Mouse (Mus musculus) left cerebral cortex, adult 2 months (tissue): ENCODE results near the gene Omp. TPM values are rescaled to one million over a fixed set of nuclear protein-coding genes. Genes with fewer than 3 reads are reported as not detected.
A peak's percentile ranks its signal among the peaks of the same experiment; 100 is the strongest.
"Not testable (repeated sequence)": the region's sequence is repeated elsewhere in the genome, so short reads cannot be mapped to it uniquely, and the experiment has no call there.

Source experiments
- DNase-seq, 2 experiments: peaks; one replicate each; pipeline ENCODE4 v3.0.0; 2021 to 2022; ENCODE audit warnings: low spot score in 2 of 2, mixed read lengths in 1 of 2; ENCODE audit errors: extremely low spot score in 1 of 2
- H3K27ac ChIP-seq: fragments of 200-600 bp; 2 replicates; pipeline ENCODE4 v1.8.1; 2022
- H3K4me3 ChIP-seq: fragments of 200-600 bp; 2 replicates; pipeline ENCODE4 v1.8.1; 2022
- CTCF ChIP-seq: fragments of 200-600 bp; IDR thresholded peaks from 2 replicates; pipeline ENCODE4 v1.8.1; 2022; ENCODE audit warnings: antibody characterized with exemption, mild to moderate bottlenecking, moderate library complexity
- intact Hi-C: fragments of 180-260 bp; cut with DNase I; formaldehyde crosslinking; loops from one replicate; pipeline ENCODE4 v1.15.1; 2025
- long read RNA-seq, 2 experiments: library from polyadenylated mRNA; stranded (forward); transcript quantifications; one replicate each; pipeline ENCODE4 v2.0.0; 2021; ENCODE audit warnings: borderline mapping rate in 2 of 2
- total RNA-seq, 2 experiments: library from RNA; stranded (reverse); gene quantifications; 2 replicates each; pipeline ENCODE4 v1.2.3; 2021

Gene Omp
- under 1 TPM; 0.77 to 0.89 TPM for total RNA-seq
- long read RNA-seq, experiment 1, result 0 reads
- long read RNA-seq, experiment 2, result 0 reads

DNA sequence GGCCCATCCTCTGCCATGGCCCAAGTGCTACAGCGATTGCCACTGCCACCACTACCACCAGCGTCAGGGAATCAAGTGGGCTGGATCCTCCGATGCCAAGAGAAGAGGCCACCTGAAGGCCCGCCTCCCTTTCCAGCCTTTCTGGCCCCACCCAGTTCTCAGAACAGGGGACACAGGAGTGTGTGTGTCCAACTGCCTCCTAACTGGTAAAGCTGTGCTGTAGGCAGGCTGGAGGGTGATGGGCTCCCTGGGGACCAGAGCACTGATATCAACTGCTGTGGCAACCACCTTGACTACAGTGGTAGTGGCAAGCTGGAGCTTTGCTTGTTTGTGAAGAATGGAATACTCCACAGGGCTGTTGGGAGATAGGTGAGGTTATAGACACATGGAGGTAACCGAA lies at the start of gene Omp:
Gene Omp (minus strand): TSS at position 101 of the 400 bp plus-strand sequence.
- Histone ChIP-seq H3K27ac (no peak within 1 kb of the TSS), H3K4me3 (no peak within 1 kb of the TSS)
- TF ChIP-seq CTCF, result no peak
- intact Hi-C loops, result no loop called here
- DNase-seq, result no peak

DNA sequence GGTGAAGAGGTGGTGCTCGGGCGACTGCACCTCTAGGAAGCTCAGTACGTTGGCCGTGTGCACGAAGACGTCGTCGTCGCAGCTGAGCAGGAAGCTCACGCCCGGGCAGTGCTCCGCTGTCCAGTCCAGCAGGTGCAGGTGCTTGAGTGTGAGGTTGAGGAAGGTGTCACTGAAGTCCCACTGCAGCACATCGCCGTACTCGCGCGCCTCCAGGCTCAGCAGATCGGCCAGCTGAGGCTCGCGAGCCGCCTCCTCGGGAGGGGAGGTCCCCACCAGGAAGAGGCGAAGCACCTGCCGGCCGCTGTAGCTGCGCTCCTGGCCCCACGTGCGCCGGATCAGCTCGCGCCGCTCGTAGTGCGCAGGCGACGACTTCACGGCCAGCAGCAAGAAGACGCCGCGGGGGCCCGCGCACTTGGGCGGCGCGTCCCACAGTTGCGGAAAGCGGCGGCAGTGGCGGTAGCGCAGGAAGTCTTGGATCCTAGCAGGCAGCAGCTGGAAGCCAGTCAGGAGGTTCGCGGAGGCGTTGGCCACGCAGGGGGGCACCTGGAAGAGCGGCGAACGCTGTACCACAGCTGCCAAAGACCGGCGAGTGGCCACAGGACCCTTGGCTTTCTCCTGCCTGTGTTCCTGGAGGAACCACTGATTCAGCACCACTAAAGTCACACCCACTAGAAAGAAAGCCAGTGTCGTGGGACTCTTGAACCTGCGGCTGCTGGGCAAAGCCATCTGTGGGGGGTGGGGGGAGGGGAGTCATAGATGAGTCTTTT lies 48.9 kb upstream of the Omp start:
- no peak for TF ChIP-seq CTCF
- H3K27ac ChIP-seq, result no peak overlapping the region
- H3K4me3 ChIP-seq, result peak overlapping the region; percentile 47
- intact Hi-C loops, result no loop called here
- DNase-seq, result peak; percentile 33 to 44

DNA sequence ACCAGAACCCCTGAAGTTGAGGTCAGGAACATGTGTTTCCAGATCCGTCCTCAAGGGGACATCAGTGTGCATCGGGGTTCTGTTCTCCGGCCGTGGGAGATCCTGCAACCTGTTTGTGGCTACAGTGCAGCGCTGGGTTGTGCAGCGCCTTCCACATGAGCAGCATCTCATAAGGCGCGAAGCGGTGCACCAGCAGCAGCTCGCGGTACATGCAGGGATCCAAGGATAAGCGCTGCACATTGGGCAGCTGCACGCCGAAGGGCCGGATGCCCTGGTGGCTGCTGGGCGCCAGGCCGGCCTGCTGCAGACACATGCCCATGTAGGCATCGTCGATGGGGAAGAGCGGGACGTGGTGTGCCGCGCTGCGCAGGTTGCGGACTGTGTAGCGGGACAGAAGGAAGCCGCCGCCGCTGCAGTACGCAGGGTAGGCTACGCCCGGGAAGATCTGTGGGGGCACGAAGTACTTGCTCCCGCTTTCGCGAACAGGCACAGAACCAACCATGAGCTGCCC lies 48.3 kb upstream of the Omp start:
- peak; percentile 52 for TF ChIP-seq CTCF
- no peak overlapping the region for H3K27ac ChIP-seq
- DNase-seq, result peak in 1 of 2 experiments; percentile 30
- H3K4me3 ChIP-seq, result peak overlapping the region; percentile 47
- intact Hi-C loops, result no loop called here

DNA sequence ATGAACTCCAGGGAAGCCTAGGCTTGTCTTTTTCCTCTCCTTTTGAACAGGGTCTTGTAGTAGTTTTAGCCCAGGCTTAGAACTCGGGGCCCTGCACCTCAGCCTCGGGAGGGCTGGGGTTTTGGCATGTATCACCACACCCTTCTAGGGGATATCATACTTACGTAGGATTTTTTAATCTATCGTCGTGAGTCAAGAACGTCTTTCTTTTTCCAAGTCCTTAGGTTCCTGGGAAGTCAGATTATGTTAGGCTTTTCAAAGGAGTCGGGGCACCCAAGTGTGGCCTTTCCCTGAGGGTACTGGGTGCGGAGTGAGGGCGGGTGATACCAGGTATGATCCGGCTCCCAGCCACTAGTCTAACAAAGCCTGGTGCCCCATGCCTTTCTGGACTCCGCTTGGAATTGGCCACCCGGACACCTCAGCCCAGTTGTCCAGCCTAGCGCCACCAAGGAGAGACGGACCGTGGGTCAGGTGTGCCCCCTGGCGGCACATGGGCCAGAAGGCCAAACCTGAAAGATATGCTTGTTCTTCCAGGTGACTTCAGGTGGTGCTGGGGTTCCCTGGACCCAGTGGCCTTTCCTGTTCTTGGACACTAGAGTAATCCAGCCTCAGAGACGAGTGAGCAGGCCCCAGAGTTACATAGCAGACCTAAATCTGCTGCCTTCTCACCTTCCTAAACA lies 46.4 kb upstream of the Omp start:
- no peak for DNase-seq

DNA sequence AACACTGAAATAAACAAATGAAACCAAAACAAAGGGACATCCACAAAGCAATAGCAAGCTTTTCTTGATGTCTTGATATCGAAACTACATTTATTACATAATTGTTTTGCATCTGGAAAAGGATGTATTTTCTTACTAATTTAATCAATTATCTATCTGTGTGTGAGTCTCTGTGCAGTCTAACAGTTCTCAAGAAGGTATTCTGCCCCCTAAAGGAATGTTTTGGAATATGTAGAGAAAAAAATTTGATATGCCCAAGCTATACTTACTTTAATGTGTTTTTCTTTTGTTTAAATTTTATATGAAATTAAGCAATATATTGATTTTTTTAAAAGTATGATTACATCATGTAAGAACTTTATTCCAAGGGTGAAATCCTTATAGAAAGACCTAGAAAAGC lies 45.3 kb upstream of the Omp start:
- Histone ChIP-seq H3K4me3 (no peak overlapping the region), H3K27ac (no peak overlapping the region)
- intact Hi-C loops, result no loop called here
- TF ChIP-seq CTCF, result peak; percentile 57
- DNase-seq, result no peak

More for the DNA sequence above, 46.4 kb upstream of the Omp start:
- H3K27ac ChIP-seq, result no peak overlapping the region
- TF ChIP-seq CTCF, result peak; percentile 20
- intact Hi-C loops, result loop anchor here (1.0 kb wide), 1 partner anchor 36 kb away; no protein-coding TSS in a partner anchor
- no peak overlapping the region for H3K4me3 ChIP-seq

DNA sequence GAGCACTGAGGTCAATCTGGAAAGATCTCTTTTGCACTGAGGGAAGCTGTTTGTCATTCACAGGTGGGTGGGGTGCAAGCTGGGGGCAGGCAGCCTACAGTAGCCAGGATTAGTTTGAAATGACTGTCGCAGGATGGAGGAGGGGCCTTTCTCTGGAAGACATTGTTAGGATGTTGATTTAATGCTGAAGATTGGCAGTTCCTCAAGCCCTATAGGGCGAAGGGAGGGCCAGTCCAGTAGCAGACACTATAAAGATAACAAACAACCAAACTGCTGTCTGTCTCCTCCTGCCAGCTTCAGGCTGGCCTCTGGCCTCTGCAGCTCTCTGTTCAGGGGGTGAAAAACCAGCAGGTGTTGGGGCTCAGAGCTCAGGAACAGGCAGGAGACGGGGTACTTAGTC lies 44.4 kb upstream of the Omp start:
- no peak overlapping the region for H3K27ac ChIP-seq
- H3K4me3 ChIP-seq, result no peak overlapping the region
- DNase-seq, result no peak
- no peak for TF ChIP-seq CTCF
- intact Hi-C loops, result no loop called here

DNA sequence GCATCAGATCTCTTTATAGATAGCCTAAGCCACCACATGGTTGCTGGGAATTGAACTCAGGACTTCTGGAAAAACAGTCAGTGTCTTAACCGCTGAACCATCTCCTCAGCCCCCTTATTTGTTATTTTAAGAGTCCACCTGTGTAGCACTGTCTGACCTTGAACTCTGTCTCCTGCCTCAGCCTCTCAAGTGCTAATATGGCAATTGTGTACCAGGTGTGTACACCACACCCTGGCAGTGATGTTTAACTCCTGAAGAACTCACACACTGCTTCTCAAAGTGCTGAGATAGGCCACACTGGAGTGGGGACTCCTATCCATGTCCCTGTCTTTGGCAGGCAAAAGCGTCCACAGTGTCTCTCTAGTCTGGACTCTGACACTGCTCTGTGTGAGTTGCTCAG lies 43.4 kb upstream of the Omp start:
- H3K27ac ChIP-seq, result no peak overlapping the region
- intact Hi-C loops, result no loop called here
- no peak overlapping the region for H3K4me3 ChIP-seq
- DNase-seq, result no peak
- no peak for TF ChIP-seq CTCF

DNA sequence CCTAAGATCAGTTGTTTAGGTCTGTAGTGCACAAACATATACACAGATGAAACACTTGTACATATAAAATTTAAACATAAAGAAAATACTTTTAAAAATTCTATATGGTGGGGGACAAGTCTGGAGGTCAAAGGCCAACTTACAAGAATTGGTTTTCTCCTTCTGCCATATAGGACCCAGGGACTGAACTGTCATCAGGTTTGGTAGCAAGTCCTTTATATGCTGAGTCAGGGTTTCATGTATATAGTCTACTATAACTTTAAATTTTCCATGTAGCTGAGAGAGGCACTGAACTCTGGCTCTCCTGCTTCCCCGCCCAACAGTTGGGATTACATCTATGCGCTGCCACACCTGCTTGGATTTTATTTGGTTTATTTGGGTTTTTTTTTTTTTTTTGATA lies 42.9 kb upstream of the Omp start:
- no peak for TF ChIP-seq CTCF
- H3K4me3 ChIP-seq, result no peak overlapping the region
- DNase-seq, result no peak
- H3K27ac ChIP-seq, result no peak overlapping the region
- intact Hi-C loops, result no loop called here

DNA sequence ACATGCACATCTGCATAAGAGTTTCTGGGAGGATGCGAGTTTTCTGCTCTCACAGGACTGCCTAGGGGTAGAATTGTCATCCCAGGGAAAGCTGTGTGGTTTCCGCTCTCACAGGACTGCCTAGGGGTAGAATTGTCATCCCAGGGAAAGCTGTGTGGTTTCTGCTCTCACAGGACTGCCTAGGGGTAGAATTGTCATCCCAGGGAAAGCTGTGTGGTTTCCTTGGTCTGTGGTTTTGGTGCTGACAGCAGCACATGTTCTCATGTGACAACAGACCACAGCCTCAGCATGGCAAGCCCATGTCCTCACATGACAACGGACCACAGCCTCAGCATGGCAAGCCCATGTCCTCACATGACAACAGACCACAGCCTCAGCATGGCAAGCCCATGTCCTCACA lies 42.0 kb upstream of the Omp start:
- intact Hi-C loops, H3K27ac ChIP-seq, DNase-seq, H3K4me3 ChIP-seq: not testable (repeated sequence)

DNA sequence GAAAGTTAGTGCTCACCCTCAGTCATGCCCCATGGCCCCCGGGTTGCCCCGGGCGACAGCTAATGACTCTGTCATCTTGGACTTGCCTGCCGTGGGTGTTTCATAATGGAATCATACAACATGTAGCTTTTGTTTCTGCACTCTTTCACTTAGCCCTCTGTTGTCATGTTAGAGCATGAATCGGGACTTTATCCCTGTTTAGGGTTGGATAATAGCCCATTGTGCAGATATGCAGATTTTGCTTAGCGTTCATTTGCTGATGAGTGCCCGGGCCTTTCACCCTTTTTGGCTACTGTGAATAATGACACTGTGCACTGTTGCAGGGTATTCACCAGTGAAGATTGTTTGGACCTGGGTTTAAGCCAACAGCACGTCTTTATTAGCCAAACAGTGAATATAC lies 41.3 kb upstream of the Omp start:
- Histone ChIP-seq H3K27ac (no peak overlapping the region), H3K4me3 (no peak overlapping the region)
- no peak for DNase-seq
- TF ChIP-seq CTCF, result no peak
- intact Hi-C loops, result no loop called here

DNA sequence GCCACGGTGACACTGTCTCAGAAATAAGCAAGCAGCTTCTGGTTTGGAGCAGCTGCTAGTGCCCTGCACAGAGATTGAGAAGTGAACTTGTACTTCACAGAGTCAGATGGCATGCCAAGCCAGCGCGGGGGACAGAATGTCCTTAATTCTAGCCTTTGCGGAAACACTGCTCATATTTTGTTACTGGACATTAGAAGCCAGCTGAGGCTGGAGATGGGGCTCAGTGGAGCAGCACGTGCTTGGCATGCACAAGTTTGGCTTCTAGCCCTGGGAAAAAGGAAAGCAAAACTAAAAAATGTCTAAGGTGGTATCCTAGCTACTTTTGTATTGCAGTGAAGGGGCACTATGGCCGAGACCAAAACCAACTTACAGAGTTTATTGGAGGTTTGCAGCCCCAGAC lies 40.0 kb upstream of the Omp start:
- no peak overlapping the region for H3K27ac ChIP-seq
- no peak for DNase-seq
- no peak overlapping the region for H3K4me3 ChIP-seq
- intact Hi-C loops, result no loop called here
- TF ChIP-seq CTCF, result no peak

DNA sequence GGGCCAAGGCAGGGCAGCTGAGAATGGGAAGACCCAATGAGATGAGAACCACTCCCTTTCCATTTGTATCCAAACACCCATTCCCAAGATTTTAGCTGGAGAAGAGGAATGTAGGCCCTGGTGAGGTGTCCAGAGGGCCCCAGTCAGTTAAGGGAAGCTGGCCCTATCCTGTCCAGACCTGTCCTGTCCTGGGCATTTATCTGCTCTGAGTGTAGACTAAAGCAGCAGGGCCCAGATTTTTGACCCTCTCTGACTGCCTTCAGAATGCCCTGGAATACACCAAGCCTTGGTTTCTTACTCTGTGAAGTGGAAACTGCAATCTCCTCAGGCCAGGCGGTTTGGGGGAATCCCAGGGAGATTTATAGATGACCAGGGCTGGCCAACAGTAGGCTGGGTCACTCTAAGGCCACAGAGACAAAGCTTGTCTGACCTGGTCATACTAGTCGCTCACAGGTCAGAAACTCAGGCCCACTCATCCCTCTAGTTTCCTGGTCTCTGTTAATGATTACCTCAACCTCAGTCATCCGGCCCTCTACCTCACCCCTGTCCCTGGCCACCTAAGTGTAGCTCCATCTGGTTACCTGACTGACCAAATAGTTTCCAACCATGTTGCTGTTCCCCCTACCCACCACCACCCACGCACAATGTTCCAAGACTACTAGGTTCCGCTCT lies 33.4 kb upstream of the Omp start:
- Histone ChIP-seq H3K27ac (peak overlapping the region; percentile 81), H3K4me3 (peak overlapping the region; percentile 80)
- no peak for DNase-seq
- TF ChIP-seq CTCF, result no peak
- intact Hi-C loops, result no loop called here
